Mouse (Mus musculus): ENCODE measurements around the gene Sertad2. TPM values are rescaled to one million over a fixed set of nuclear protein-coding genes. Genes with fewer than 3 reads are reported as not detected.

Sertad2 gene
- polyA plus RNA-seq, 2 experiments: 11.6 to 22.5 TPM

GRCm38 (mm10) chr11:20537221-20537620 lies 5.8 kb upstream of the Sertad2 start:
- H3K27me3 ChIP-seq (ENCODE audit: control insufficient read depth, insufficient read depth, low read length): peaks cover 9% of the 10 kb centered on the region; the same call in 1 of the 2 replicates
- H3K4me1 ChIP-seq (replicated peaks; ENCODE audit: control insufficient read depth in 2 of 2, insufficient read depth in 2 of 2, low read length in 1 of 2): peaks cover 14 to 29% of the 10 kb centered on the region in 2 experiments
- no peaks in the 10 kb centered on the region for H3K9me3 ChIP-seq (ENCODE audit: control insufficient read depth, low read length)
- no peak overlapping the region for H3K27ac ChIP-seq
- 76% methylated on average over 3 of the region's 3 CpGs for WGBS (ENCODE audit: insufficient replicate concordance)
- H3K36me3 ChIP-seq (replicated peaks; ENCODE audit: control insufficient read depth, insufficient read depth, low read depth): no peaks in the 10 kb centered on the region
- H3K4me2 ChIP-seq (ENCODE audit: low read depth): no peak overlapping the region
- H3K4me3 ChIP-seq (ENCODE audit: insufficient read depth in 1 of 2, low read depth in 2 of 2, low read length in 2 of 2): no peak overlapping the region
- TF ChIP-seq EP300 (IDR thresholded peaks at IDR 0.05; ENCODE audit: low read depth) (no peak), CTCF (IDR thresholded peaks at IDR 0.05; ENCODE audit: low read depth) (no peak)
- no peak overlapping the region for H3K9ac ChIP-seq (replicated peaks)
- no peak for DNase-seq (ENCODE audit: low read depth in 3 of 3, low spot score in 3 of 3)
- no peak for ATAC-seq (ENCODE audit: insufficient read depth)

- no peak for ATAC-seq (ENCODE audit: insufficient read depth)
- Histone ChIP-seq H3K4me2 (ENCODE audit: low read depth) (peak overlapping the region; percentile 26), H3K9ac (replicated peaks) (no peak overlapping the region), H3K36me3 (replicated peaks; ENCODE audit: control insufficient read depth, insufficient read depth, low read depth) (no peaks in the 10 kb centered on the region), H3K4me1 (replicated peaks; ENCODE audit: control insufficient read depth in 2 of 2, insufficient read depth in 2 of 2, low read length in 1 of 2) (peaks cover 14 to 30% of the 10 kb centered on the region in 2 experiments), H3K9me3 (ENCODE audit: control insufficient read depth, low read length) (no peaks in the 10 kb centered on the region), H3K27me3 (ENCODE audit: control insufficient read depth, insufficient read depth, low read length) (peaks cover 2% of the 10 kb centered on the region; the same call in 1 of the 2 replicates), H3K4me3 (ENCODE audit: insufficient read depth in 1 of 2, low read depth in 2 of 2, low read length in 2 of 2) (no peak overlapping the region), H3K27ac (no peak overlapping the region)
- TF ChIP-seq CTCF (IDR thresholded peaks at IDR 0.05; ENCODE audit: low read depth) (no peak), EP300 (IDR thresholded peaks at IDR 0.05; ENCODE audit: low read depth) (peak; percentile 51)
- DNase-seq (ENCODE audit: low read depth in 3 of 3, low spot score in 3 of 3): peak in 2 of 3 experiments; percentile 50 to 51
- 53% methylated on average over 3 of the region's 3 CpGs for WGBS (ENCODE audit: insufficient replicate concordance)
Observed at GRCm38 (mm10) chr11:20538496-20538895, 4.6 kb upstream of the Sertad2 start.

GRCm38 (mm10) chr11:20541280-20541679 lies 1.8 kb upstream of the Sertad2 start:
- Histone ChIP-seq H3K4me3 (ENCODE audit: insufficient read depth in 1 of 2, low read depth in 2 of 2, low read length in 2 of 2) (no peak overlapping the region), H3K27me3 (ENCODE audit: control insufficient read depth, insufficient read depth, low read length) (no peaks in the 10 kb centered on the region), H3K36me3 (replicated peaks; ENCODE audit: control insufficient read depth, insufficient read depth, low read depth) (no peaks in the 10 kb centered on the region), H3K9me3 (ENCODE audit: control insufficient read depth, low read length) (no peaks in the 10 kb centered on the region), H3K4me2 (ENCODE audit: low read depth) (peak overlapping the region; percentile 93; the same call in 1 of the 2 replicates), H3K4me1 (replicated peaks; ENCODE audit: control insufficient read depth in 2 of 2, insufficient read depth in 2 of 2, low read length in 1 of 2) (peaks cover 14 to 35% of the 10 kb centered on the region in 2 experiments), H3K9ac (replicated peaks) (no peak overlapping the region), H3K27ac (no peak overlapping the region)
- TF ChIP-seq EP300 (IDR thresholded peaks at IDR 0.05; ENCODE audit: low read depth): no peak
- no peak for TF ChIP-seq CTCF (IDR thresholded peaks at IDR 0.05; ENCODE audit: low read depth)
- ATAC-seq (ENCODE audit: insufficient read depth) (no peak), DNase-seq (ENCODE audit: low read depth in 3 of 3, low spot score in 3 of 3) (no peak)
- WGBS (ENCODE audit: insufficient replicate concordance): 84% methylated on average over 3 of the region's 3 CpGs

DNA sequence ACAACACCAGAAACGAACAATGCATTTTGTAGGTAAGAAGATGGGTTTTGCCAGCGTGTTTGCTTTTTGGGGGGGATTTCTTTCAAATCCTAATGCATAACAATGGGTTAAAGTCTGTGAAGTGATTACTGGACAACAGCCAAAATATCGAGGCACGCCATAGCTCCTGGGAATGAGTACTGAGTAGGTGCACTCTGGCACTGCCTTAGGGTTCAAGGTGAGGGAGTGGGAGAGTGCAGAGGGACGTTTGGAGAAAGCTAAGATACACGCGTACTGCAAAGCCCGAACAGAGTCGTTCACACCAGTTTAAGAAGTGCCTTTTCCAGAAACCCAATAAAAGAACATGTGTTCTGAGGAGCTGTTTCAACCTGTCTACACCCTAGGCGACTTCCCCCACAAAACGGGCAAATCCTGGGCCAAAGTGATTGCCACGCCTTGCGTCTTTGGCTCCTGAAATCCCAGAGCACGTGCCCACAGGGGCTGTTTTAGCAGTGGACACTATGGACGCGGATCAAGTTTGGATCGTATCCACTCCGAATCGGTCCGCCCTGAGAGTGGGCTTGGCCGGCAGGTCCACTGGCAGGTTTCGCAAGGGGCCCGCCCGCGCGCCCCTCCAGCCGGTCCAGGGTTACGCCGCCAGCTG lies 937 bp upstream of the Sertad2 start:
- H3K27ac ChIP-seq: no peak overlapping the region
- no peaks in the 10 kb centered on the region for H3K27me3 ChIP-seq (ENCODE audit: control insufficient read depth, insufficient read depth, low read length)
- TF ChIP-seq EP300 (IDR thresholded peaks at IDR 0.05; ENCODE audit: low read depth) (no peak), CTCF (IDR thresholded peaks at IDR 0.05; ENCODE audit: low read depth) (no peak)
- H3K4me3 ChIP-seq (ENCODE audit: insufficient read depth in 1 of 2, low read depth in 2 of 2, low read length in 2 of 2): peak overlapping the region; percentile 65 to 85
- no peak for ATAC-seq (ENCODE audit: insufficient read depth)
- WGBS (ENCODE audit: insufficient replicate concordance): 2% methylated on average over 29 of the region's 29 CpGs
- H3K4me1 ChIP-seq (replicated peaks; ENCODE audit: control insufficient read depth in 2 of 2, insufficient read depth in 2 of 2, low read length in 1 of 2): peaks cover 14 to 35% of the 10 kb centered on the region in 2 experiments
- H3K9me3 ChIP-seq (ENCODE audit: control insufficient read depth, low read length): no peaks in the 10 kb centered on the region
- peak overlapping the region; percentile 52 for H3K9ac ChIP-seq (replicated peaks)
- peak in 2 of 3 experiments; percentile 30 to 42 for DNase-seq (ENCODE audit: low read depth in 3 of 3, low spot score in 3 of 3)
- H3K36me3 ChIP-seq (replicated peaks; ENCODE audit: control insufficient read depth, insufficient read depth, low read depth): no peaks in the 10 kb centered on the region
- peak overlapping the region; percentile 93 for H3K4me2 ChIP-seq (ENCODE audit: low read depth)

DNA sequence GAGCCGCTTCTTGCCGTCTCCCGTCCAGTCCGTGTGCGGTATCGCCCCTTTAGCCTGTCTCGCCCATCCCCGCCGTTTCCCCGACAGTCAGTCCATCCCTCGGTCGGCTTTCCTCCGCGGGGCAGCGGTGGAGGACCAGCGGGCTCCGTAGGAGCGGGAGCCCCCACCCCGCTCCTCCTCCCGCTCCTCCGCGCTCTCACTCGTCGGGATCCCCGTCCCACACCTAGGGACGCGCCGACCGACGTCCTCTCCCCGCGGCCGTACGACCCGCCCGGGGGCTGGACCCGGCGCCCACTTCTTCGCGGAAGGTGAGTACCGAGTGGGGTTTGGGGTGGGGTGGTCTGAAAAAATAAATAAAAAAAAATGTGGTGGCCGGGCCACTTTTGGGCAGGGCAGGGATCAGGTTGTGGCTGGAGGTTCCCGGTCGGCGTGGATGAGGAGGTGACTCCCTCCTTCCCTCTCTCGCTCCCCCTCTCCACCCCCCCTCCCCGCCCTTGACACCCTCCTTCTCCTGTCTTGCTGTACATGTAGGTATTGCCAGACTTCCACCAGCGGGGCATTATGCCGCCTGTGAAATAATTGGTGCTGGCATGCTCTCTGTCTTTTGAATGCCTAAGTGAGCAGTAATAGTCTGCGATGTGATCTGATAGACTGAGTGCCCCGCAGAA lies 534 bp downstream of the Sertad2 start:
- H3K9me3 ChIP-seq (ENCODE audit: control insufficient read depth, low read length): no peaks in the 10 kb centered on the region
- TF ChIP-seq EP300 (IDR thresholded peaks at IDR 0.05; ENCODE audit: low read depth): no peak
- no peak for TF ChIP-seq CTCF (IDR thresholded peaks at IDR 0.05; ENCODE audit: low read depth)
- peak; percentile 2 for ATAC-seq (ENCODE audit: insufficient read depth)
- no peaks in the 10 kb centered on the region for H3K36me3 ChIP-seq (replicated peaks; ENCODE audit: control insufficient read depth, insufficient read depth, low read depth)
- H3K4me1 ChIP-seq (replicated peaks; ENCODE audit: control insufficient read depth in 2 of 2, insufficient read depth in 2 of 2, low read length in 1 of 2): peaks cover 10 to 28% of the 10 kb centered on the region in 2 experiments
- H3K9ac ChIP-seq (replicated peaks): peak overlapping the region; percentile 86
- H3K4me2 ChIP-seq (ENCODE audit: low read depth): peak overlapping the region; percentile 93
- H3K27ac ChIP-seq: peak overlapping the region; percentile 54
- H3K27me3 ChIP-seq (ENCODE audit: control insufficient read depth, insufficient read depth, low read length): no peaks in the 10 kb centered on the region
- peak overlapping the region; percentile 64 to 85 for H3K4me3 ChIP-seq (ENCODE audit: insufficient read depth in 1 of 2, low read depth in 2 of 2, low read length in 2 of 2)
- no peak for DNase-seq (ENCODE audit: low read depth in 3 of 3, low spot score in 3 of 3)
- under 1% methylated on average over 49 of the region's 51 CpGs for WGBS (ENCODE audit: insufficient replicate concordance)
